In genomic region chr9:45638184-45638917, GRCm38 (mm10) we compare ENCODE assay signal across 23 mouse cellular contexts.
DNase-seq lines count a peak whose midpoint lies in the region; ATAC-seq lines count a peak whose summit lies in the region.
"Had no signal": no experiment of that assay in that cellular context is flagged by ENCODE, and none has a peak within 500 bp of the region (broad histone marks: within the 10 kb centered on the region; RNA-seq: fewer than 3 reads in every experiment).

No protein-coding gene starts in this region.

- ATAC-seq in hindbrain, embryonic 11.5 days (ENCODE audit: low FRiP score), result no peak
- ATAC-seq in midbrain, embryonic 13.5 days, result 0 out of 2 replicates have a peak, but pooled peaks have one; percentile 30
- no peak for ATAC-seq in midbrain, embryonic 14.5 days (ENCODE audit: low FRiP score, low TSS enrichment)
- ATAC-seq: intestine, embryonic 16.5 days; liver, embryonic 12.5 days had no signal

- no peak overlapping the region for H3K4me3 ChIP-seq in hindbrain, embryonic 10.5 days
- no peak overlapping the region for H3K4me3 ChIP-seq in hindbrain, embryonic 11.5 days (ENCODE audit: low read depth, low read length)
- no peak overlapping the region for H3K4me3 ChIP-seq in midbrain, embryonic 13.5 days (replicated peaks)
- no peak overlapping the region for H3K4me3 ChIP-seq in midbrain, embryonic 14.5 days (replicated peaks; ENCODE audit: low read depth, low read length)
- H3K4me3 ChIP-seq: embryonic facial prominence, embryonic 12.5 days; heart, embryonic 10.5 days; limb, embryonic 13.5 days; liver, embryonic 12.5 days; midbrain, embryonic 12.5 days had no signal

- H3K4me1 ChIP-seq in hindbrain, embryonic 10.5 days (replicated peaks), result peaks cover 9% of the 10 kb centered on the region
- H3K4me1 ChIP-seq in hindbrain, embryonic 11.5 days (replicated peaks; ENCODE audit: control insufficient read depth, insufficient read depth, low read length), result no peaks in the 10 kb centered on the region
- H3K4me1 ChIP-seq in midbrain, embryonic 13.5 days (replicated peaks), result peaks cover 17% of the 10 kb centered on the region
- no peaks in the 10 kb centered on the region for H3K4me1 ChIP-seq in midbrain, embryonic 14.5 days (ENCODE audit: control insufficient read depth, insufficient read depth, low read length)
- H3K4me1 ChIP-seq: liver, embryonic 12.5 days had no signal

- 0 out of 2 replicates have a peak overlapping the region, but pooled peaks have one; percentile 47 for H3K27ac ChIP-seq in hindbrain, embryonic 10.5 days
- no peak overlapping the region for H3K27ac ChIP-seq in hindbrain, embryonic 11.5 days (ENCODE audit: low read depth, low read length)
- 0 out of 2 replicates have a peak overlapping the region, but pooled peaks have one; percentile 11 for H3K27ac ChIP-seq in midbrain, embryonic 13.5 days
- H3K27ac ChIP-seq in midbrain, embryonic 14.5 days (replicated peaks; ENCODE audit: low read depth, low read length), result no peak overlapping the region; the same call in 1 of the 2 replicates
- H3K27ac ChIP-seq: embryonic facial prominence, embryonic 12.5 days; heart, embryonic 10.5 days; limb, embryonic 13.5 days; liver, embryonic 12.5 days; midbrain, embryonic 12.5 days; stomach, postnatal 0 days had no signal

- H3K4me2 ChIP-seq in hindbrain, embryonic 11.5 days (replicated peaks; ENCODE audit: low read depth, low read length), result no peak overlapping the region
- no peak overlapping the region for H3K4me2 ChIP-seq in midbrain, embryonic 13.5 days (replicated peaks)
- no peak overlapping the region for H3K4me2 ChIP-seq in midbrain, embryonic 14.5 days (ENCODE audit: low read length)
- H3K4me2 ChIP-seq: embryonic facial prominence, embryonic 12.5 days; limb, embryonic 13.5 days; liver, embryonic 12.5 days; midbrain, embryonic 12.5 days had no signal

- WGBS in hindbrain, embryonic 10.5 days, result 68% methylated on average over 6 of the region's 6 CpGs
- 69% methylated on average over 6 of the region's 6 CpGs for WGBS in hindbrain, embryonic 11.5 days
- WGBS in midbrain, embryonic 13.5 days, result 57% methylated on average over 6 of the region's 6 CpGs
- 57% methylated on average over 6 of the region's 6 CpGs for WGBS in midbrain, embryonic 14.5 days

- peak; percentile 48 to 55 for DNase-seq in cerebellum, postnatal 14 days
- DNase-seq in cerebellum, adult 18-20 months, result no peak
- DNase-seq in hindbrain, embryonic 10.5 days (ENCODE audit: low spot score), result no peak
- no peak for DNase-seq in hindbrain, embryonic 11.5 days (ENCODE audit: low spot score)
- no peak for DNase-seq in midbrain, embryonic 14.5 days
- DNase-seq in ovary, postnatal 14 days (ENCODE audit: low spot score), result no peak
- DNase-seq: adrenal gland, postnatal 25 days; cerebellum, adult 9-11 months; kidney, adult 9 months; kidney, postnatal 14 days; layer of hippocampus, postnatal 36 days; lung, adult 18-20 months; lung, postnatal 10 days; thymus, adult 2 months; thymus, postnatal 4 days had no signal

- no peaks in the 10 kb centered on the region for H3K9me3 ChIP-seq in hindbrain, embryonic 10.5 days
- no peaks in the 10 kb centered on the region for H3K9me3 ChIP-seq in hindbrain, embryonic 11.5 days (ENCODE audit: control insufficient read depth, low read length)
- no peaks in the 10 kb centered on the region; the same call in 1 of the 2 replicates for H3K9me3 ChIP-seq in midbrain, embryonic 13.5 days
- no peaks in the 10 kb centered on the region for H3K9me3 ChIP-seq in midbrain, embryonic 14.5 days (ENCODE audit: control insufficient read depth, low read length)
- H3K9me3 ChIP-seq: embryonic facial prominence, embryonic 12.5 days; limb, embryonic 13.5 days; liver, embryonic 12.5 days; midbrain, embryonic 12.5 days had no signal

- H3K36me3 ChIP-seq in hindbrain, embryonic 10.5 days, result no peaks in the 10 kb centered on the region
- H3K36me3 ChIP-seq in hindbrain, embryonic 11.5 days (ENCODE audit: control insufficient read depth, insufficient read depth, low read length), result no peaks in the 10 kb centered on the region
- H3K36me3 ChIP-seq in midbrain, embryonic 13.5 days, result no peaks in the 10 kb centered on the region
- H3K36me3 ChIP-seq in midbrain, embryonic 14.5 days (ENCODE audit: control insufficient read depth, insufficient read depth, low read length), result no peaks in the 10 kb centered on the region
- H3K36me3 ChIP-seq: embryonic facial prominence, embryonic 12.5 days; heart, embryonic 10.5 days; limb, embryonic 13.5 days; liver, embryonic 12.5 days; midbrain, embryonic 12.5 days had no signal

- H3K9ac ChIP-seq in hindbrain, embryonic 11.5 days (ENCODE audit: low read depth, low read length), result no peak overlapping the region
- H3K9ac ChIP-seq in midbrain, embryonic 13.5 days (replicated peaks), result no peak overlapping the region
- H3K9ac ChIP-seq in midbrain, embryonic 14.5 days (replicated peaks; ENCODE audit: low read length), result no peak overlapping the region
- H3K9ac ChIP-seq: embryonic facial prominence, embryonic 12.5 days; limb, embryonic 13.5 days; liver, embryonic 12.5 days; midbrain, embryonic 12.5 days had no signal

- H3K27me3 ChIP-seq in hindbrain, embryonic 10.5 days (ENCODE audit: insufficient read depth, poor library complexity, severe bottlenecking), result no peaks in the 10 kb centered on the region
- H3K27me3 ChIP-seq in hindbrain, embryonic 11.5 days (ENCODE audit: control insufficient read depth, insufficient read depth, low read length), result no peaks in the 10 kb centered on the region
- no peaks in the 10 kb centered on the region for H3K27me3 ChIP-seq in midbrain, embryonic 13.5 days
- H3K27me3 ChIP-seq in midbrain, embryonic 14.5 days (ENCODE audit: control insufficient read depth, insufficient read depth, low read length), result no peaks in the 10 kb centered on the region
- H3K27me3 ChIP-seq: embryonic facial prominence, embryonic 12.5 days; limb, embryonic 13.5 days; liver, embryonic 12.5 days had no signal

Comparison
In these comparisons a context has a peak if more than half of its experiments do, and no peak if none do; other contexts are left out.
1. DNase-seq: peak in cerebellum, postnatal 14 days (2 of 2); none in cerebellum, adult 18-20 months (0 of 2), hindbrain, embryonic 10.5 days (single experiment), hindbrain, embryonic 11.5 days (single experiment), midbrain, embryonic 14.5 days (single experiment) and ovary, postnatal 14 days (single experiment).
2. H3K27ac ChIP-seq: peak in hindbrain, embryonic 10.5 days (single experiment) and midbrain, embryonic 13.5 days (single experiment); none in hindbrain, embryonic 11.5 days (single experiment) and midbrain, embryonic 14.5 days (single experiment).